Mouse (Mus musculus): Measurements from ENCODE around the gene Zfp213.

Gene Zfp213

DNA sequence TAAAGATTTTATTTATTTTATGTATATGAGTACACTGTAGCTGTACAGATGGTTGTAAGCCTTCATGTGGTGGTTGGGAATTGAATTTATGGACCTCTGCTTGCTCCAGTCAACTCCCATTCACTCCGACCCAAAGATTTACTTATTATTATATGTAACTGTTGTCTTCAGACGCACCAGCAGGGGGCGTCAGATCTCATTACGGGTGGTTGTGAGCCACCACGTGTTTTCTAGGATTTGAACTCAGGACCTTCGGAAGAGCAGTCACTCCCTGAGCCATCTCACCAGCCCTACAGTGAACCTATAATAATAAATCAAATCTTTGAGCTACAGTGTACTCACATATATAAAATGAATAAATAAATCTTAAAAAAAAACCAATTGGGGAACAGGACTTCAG lies 8.0 kb upstream of the Zfp213 start:
- no peak for DNase-seq (ENCODE audit: low spot score)

DNA sequence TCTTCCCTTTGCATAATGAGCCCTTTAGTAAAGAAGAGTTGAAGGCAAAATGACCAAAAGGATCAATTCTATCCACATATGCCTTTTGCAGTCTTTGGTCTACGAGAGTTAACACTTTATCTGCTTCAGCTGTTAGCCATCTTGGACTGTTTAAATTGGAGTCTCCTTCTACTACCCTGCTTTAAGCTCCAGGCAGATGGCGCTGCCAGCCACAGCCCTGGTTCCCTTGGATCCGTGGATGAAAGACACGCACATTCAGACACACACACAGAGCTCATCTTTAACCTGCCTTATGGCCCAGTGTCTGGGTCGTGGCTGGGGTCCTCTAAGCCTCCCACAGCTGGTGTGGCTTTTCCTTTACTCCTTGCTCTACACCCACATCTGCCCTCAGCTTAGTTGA lies 7.0 kb upstream of the Zfp213 start:
- DNase-seq (ENCODE audit: low spot score): no peak

DNA sequence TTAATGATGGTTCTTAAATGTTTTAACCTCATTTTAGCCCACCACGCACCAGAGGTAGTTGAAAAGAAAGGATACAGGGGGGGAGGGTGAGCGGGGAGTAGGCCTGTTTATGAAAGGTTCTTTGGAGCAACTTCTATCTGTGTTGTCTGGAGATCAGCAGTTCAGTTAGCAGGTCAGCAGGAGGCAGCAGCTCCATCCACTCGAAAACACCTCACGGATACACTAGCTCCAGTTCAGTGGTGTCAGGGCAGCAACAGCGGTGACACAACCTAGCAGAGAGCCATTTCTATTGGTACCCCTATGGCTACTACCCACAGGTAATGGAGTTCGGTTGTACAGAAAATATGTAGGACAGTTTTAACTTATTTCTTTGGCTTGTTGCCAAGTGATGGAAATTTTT lies 6.0 kb upstream of the Zfp213 start:
- DNase-seq (ENCODE audit: low spot score): peak; percentile 38

DNA sequence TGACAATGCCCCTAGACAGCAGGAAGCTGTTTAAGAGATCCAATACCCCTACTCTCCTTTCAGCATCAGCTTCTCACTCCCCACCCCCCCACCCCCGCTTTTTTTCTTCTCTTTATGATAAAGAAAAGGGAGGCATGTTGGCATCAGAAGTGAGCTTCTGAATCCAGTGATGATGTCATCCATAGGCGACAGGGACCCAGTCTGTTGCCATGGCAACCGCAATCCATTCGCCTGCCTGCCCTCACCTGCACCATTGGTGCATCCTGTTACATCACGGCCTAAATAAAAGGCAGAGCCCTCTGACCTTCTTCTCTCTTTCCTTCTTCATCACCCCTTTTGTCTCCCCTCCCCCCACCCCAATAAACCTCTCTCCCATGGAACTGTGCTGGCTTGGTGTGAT lies 4.3 kb upstream of the Zfp213 start:
- no peak for DNase-seq (ENCODE audit: low spot score)

DNA sequence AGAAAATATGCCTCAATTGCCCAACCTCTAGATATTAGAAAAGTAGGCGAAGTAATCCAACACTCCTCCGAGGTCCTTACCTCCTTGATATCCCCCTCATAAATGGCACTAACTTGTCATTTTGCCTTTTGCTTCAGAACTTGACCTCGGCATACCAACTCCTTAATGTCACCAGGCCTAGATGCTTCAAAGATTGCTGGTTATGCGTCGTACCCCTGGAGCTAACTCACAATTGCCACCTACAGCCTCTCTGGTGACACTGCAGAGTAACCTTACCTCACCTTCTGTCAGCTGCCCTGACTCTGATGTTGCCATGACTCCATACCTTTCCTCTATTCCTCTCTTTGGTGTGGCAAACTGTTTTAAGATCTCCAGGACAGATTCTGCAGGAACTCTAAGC lies 2.7 kb upstream of the Zfp213 start:
- no peak for DNase-seq (ENCODE audit: low spot score)

DNA sequence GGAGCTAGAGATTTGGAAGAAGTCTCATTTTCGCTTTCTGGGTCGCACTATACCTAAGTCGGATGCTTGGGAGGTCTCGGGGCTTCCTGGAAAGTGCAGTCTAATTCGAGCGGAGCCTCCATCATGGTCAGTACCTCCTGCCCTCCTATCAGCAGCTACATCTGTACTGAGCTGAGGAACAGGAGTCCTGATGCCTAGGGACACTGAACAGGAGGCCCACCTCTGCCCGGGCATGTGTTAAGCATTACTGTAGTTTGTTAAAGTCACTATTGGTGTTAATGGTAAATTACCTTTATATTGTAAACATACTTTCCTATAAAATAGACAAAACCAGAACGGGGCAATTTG lies 304 bp upstream of the Zfp213 start:
- DNase-seq (ENCODE audit: low spot score): peak; percentile 25

DNA sequence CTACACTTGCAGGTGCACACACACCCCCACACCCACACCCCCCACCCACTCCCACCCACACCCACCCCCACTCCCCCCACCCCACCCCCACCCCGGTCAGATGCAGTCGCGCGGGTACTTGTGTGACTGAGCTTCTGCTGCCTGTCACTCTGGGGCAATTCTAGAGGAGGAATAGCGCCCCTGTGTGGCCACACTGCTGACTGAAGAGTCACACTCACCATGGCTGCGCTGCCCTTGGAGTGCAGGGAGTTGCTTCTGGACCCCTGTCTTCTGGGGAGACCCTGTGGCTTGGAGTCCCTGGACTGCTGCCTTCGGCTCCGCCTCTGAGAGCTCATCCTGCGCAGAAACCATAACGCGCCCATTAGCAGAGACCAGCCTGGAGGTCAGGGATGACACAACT lies 4.3 kb downstream of the Zfp213 start:
- DNase-seq (ENCODE audit: low spot score): no peak

DNA sequence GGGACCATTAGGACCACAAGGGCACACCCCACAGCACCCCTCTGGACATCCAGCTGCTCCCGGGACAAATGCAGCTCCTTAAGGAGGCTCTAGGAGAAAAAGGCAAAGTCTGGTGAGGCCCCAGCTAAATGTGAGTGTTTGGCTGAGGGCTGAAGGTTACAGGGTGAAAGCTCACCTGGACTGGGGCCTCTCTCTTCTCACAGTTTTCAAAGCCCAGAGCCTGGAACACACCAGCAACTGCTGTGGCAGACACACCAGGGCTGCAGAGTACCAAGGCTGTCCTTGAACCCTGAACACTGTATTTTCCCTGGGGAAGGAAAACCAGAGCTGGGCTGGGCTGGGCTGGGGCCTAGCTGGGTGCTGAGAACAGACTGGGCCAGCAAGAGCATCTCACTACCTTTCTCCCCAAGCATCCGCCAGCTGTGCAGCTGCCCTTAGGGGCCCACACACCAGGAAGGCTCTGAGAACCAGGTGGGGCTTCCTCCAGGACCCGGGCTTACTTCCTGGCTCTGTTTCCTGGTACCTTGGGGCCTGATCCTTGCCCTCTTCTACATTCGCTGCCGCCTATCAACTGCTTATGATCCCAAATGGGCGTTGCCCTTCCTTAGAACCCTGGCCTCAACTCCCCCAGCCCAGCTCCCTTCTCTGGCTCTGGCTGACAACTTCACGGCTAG lies 8.7 kb downstream of the Zfp213 start:
- DNase-seq (ENCODE audit: low spot score): no peak

DNA sequence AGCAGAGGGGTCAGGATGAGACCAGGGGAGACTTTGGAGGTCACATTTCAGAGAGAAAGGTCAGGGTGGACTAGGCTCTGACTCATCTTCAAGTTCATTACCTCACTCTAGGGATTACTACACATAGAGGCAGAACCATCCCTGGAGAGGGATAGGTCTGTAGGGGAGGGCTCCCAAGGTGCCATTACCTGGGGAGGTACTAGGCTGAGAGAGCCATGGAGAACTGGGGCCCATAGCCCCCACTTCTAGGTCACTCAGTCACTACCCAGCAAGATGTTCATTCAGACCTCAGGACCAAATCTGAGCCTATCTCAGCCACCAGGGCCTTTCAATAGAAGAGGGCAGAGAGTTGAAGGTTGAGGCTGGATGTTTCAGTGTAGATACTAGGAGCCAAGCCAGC lies 9.7 kb downstream of the Zfp213 start:
- no peak for DNase-seq (ENCODE audit: low spot score)

DNA sequence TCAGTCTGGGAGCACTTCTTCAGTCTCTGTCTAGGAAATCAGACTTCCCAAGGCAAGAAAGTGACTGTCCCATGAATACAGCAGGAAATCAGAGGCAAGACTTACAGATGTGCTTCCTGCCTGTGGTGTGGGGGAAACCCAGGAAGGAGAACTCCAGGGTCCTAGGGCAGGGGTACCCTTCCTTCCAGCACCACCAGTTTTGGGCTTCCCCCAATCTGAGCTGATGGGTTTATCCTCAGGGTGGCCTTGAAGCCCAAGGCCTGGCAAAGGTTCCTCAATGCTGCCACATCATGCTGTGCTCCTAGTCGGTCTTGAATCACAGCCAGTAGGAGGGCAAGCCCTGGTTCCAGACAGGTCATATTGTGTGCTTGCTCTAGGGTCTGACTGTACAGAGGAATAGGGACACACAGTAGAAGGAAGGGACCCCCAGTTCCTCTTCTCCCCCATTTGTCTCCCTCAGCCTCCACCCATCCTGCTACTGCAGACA lies 10.4 kb downstream of the Zfp213 start:
- no peak for DNase-seq (ENCODE audit: low spot score)

DNA sequence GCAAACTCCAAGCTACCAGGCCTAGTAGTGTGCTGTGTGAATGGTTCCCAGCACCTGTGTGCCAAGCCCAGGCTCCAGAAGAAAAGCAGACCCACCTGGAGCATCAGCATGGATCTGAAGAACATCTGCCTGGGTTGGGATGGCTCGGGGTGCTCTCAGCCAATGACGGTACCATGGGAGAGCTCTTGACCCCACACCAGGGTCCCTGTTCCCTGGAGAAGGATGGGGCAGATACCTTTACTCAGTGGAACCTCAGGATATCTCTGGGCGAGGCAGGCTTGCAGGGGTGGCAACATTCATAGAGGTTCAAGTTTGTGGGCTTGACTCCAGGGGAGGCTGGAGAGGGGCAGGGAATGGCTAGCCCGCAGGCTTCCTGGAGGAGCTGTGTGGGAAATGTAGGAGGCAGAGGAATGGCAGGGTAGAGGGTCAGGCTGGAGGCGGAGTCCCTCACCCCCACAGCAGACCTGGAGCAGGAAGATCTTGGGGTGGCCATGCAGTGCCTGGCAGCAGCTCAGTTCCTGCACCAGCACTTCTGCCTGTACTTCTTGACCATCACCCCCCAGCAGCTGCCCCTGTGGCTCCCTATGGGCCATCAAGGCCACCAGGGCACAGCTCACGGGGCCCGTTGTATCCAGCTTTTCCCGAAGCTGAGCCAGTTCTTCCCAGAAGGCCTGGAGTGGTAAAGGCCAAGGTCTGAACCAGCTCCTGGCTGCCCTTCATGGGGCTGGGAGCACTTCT lies 11.0 kb downstream of the Zfp213 start:
- no peak for DNase-seq (ENCODE audit: low spot score)

DNA sequence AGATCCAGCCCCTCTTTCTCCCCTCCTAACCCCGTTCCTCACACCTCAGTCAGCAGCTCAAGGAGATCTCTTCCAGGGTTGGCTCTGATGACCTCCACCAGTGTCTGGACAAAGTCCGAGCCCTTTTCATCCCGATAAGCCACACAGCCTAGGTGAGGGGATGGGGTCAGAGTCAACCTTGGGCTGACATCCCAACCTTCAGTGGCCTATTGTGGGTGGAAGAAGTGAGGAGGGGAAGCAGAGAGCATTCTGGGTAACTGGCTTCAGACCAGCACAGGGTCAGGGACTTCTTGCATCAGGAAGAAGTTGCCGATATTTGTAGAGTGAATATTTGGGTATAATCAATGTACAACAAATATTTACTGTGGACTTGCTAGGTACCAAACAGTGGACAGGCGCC lies 12.1 kb downstream of the Zfp213 start:
- DNase-seq (ENCODE audit: low spot score): no peak

DNA sequence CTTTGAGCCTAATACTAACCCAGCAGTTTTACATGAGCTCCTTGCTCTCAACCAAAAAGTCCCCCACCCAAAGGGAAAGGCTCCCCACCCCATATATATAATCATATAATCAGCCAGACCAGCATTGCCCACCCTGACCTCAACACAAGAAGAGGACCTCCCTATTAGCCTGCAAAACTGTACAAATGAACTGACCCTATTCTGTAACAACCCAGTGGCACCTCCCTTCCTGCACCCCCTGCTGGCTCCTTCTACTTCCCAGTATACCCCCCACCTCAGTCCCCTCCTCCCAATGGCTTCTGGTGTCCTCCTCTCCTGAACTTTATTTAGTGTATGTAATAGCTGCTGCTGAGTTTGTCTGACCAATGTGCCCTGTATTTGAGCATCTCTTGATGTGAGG lies 12.6 kb downstream of the Zfp213 start:
- DNase-seq (ENCODE audit: low spot score): no peak

DNA sequence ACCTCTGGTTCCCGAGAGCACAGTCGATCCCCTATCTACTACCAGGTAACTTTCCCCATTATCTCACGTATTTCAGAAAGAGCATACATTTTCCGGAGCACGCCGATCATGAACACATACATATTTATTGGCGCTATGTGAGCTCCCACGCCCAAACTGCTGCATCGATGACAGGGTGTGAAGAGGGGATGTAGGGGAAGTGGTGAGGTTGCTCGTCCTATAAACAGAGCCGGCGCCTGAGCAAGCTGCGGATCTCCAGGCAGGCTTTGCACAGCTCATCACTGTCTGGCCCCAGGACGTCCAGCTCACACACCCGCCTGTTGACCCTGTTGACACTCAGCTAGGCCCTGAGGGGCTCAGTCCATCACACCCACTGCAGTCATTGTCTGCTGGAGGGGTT lies 13.2 kb downstream of the Zfp213 start:
- DNase-seq (ENCODE audit: low spot score): no peak

DNA sequence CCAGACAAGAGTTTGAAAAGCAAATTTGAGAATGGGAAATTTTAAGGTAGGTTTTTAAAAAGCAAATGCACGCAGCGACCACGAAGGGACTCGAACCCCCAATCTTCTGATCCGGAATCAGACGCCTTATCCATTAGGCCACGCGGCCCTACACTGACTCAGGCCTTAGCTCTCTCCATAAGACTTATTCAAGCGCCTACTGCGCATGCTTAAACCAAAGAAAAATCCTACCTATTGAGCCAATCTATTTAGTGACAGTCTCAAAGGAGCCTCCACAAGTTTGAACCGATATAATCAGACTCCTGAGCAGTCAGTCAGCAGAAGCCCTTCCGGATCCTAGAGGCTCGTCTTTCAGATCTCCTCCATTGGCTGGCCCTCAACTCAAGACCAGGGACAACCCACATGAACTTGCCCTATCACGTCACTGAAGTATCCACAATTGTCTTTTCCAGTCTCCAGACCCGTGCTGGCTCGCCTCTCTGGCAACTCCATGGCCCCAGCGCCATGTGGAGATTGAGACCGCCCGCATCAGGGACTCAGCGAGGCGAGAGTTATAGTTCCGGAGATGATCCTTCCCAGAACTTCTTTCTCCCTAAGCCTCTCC lies 13.7 kb downstream of the Zfp213 start:
- DNase-seq (ENCODE audit: low spot score): peak; percentile 95

DNA sequence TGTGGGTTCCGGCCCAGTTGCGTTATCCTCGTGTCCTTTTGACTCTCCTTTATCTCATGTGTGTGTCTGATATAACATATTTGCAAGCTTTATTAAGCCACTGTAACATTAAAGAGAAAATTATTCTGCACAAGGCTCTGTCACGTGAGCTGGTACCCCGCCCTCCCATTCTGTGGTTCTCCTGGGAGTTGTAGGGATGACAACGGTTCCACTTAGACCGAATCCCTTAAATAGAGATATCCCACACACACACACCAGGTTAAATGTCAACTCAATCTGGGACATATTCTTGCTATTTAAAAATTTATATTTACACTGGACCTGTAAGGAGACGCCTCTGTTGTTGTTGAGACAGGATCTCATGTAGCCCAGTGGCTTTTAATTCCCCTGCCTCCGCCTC lies 14.6 kb downstream of the Zfp213 start:
- no peak for DNase-seq (ENCODE audit: low spot score)

DNA sequence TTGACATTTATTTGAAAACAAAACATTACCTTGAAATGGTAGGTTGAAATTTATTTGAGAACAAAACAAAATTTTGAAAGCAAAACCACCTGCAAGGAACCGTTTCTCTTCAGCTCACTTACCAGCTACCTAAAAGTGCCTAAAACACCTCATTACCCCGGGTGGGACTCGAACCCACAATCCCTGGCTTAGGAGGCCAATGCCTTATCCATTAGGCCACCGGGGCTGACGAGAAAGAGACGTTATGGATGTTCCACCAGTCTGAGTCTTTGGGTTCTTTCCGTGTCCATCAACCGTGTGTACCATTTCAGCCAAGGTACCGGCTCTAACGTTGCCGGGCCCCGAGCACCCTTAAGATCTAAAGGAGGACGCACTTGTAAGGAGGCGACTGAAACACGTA lies 15.4 kb downstream of the Zfp213 start:
- DNase-seq (ENCODE audit: low spot score): peak; percentile 60

DNA sequence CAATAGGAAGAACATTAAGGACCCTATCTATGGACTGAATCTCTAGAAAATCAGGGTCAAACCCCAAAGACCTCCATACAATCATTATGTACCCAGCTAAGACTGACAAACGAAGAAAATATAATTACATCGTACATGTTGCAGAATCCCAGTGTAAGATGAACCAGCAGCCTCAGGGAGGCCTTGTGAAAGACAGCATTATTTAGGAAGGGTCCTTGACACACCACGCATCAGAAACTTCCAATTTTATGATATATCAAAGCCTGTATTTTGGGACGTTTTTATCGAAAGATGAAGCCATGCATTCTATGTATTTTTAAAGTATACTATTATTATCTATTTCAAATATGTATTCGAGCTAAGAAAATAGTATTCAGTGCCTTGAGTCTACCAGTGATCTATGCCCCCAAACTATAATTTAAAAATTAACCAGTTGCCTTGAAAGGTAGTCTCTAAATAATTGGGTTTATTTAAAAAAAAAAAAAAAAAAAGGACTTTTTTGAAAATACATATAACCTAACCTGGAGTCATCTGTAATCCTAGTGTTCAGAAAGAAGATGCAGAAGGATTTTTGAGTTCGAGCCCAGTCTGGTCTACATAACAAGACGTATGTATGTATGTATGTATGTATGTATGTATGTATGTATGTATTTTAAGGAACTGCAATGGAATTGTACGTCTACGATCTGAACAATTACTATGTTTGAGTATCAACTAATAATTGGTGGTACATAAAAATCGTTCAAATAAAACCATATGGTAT lies 16.2 kb downstream of the Zfp213 start:
- DNase-seq (ENCODE audit: low spot score): no peak

DNA sequence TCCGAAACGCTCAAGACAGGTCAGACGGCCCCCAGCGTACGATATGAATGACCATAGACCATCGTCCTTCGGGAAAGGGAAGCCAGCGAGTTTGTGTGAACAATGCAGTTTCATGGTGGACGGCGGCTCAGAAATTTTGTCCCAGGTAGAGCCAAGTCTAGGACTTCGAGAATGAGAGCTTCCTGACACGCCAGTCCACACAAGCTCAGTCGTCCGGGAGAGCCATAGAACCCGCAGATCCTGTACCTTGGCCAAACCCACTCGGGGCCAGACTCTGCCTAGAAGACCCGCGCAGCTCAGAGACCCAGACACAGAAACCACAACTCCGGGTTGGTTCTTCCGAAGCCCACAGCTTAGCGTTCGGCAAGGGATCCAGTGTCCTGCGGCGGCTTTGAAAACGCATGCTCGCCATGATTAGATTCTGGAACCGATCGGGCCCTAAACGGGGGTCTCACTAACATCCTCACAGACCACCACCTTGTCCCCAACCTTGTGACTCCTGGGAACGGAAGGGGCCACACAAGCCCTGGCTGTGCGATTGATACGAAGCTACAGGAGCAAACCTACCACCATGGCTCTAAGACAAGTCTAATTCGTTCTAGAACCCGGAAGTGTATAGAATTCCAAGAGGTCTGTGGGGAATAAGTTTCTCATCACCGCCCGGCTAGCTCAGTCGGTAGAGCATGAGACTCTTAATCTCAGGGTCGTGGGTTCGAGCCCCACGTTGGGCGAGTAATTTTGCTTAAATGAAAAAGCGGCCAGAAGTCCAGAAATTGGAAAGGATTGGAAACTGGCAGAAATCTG lies 17.1 kb downstream of the Zfp213 start:
- peak; percentile 76 for DNase-seq (ENCODE audit: low spot score)

DNA sequence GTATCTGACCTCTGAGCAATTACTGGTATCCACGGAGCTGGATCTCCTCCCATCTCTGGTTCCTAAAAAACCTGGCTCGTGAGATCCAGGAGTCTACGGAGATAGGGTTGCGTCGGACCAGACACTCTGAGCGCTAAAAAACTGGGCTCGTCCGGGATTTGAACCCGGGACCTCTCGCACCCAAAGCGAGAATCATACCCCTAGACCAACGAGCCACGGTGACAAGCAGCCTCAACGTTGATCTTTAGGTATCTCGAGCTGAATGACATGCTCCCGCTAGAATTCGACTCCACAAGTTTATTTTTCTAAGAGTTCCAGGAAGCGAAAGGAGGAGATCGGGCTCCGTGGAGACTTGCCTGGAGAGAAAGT lies 17.7 kb downstream of the Zfp213 start:
- DNase-seq (ENCODE audit: low spot score): peak; percentile 65

DNA sequence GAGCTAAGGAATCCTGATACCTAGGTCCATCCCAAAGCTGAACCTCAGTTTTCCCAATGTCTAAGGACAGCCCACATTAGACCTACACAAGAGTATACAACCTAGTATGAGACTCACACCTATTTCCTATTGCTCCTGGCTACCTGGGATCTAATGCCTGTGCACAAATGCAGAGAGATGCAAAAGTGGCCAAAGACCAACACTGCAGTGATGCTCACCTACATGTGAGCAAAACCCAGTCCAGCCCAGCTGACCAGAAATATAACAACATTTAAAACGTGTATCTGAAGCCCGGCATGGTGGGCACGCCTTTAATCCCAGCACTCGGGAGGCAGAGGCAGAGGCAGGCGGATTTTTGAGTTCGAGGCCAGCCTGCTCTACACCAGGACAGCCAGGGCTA lies 18.2 kb downstream of the Zfp213 start:
- DNase-seq (ENCODE audit: low spot score): no peak

DNA sequence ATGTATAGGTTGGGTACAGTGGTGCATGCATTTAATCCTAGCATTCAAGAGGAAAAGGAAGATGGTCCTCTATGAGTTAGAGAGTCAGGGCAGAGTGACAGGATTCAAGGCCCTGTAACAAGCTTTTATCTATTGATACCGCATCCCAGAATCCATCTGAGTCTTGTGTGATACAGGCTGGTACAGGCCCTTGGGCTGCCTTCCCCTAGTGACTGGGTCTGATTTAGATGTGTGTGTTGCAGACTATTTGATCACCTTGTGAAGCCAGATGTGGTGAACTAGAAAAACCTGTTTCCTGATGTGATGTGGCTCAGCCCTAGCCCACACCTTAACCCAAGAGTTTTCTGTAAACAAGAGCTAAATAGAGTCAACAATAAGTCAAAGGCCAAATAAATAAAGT lies 19.3 kb downstream of the Zfp213 start:
- DNase-seq (ENCODE audit: low spot score): no peak
